Mouse (Mus musculus) stomach, postnatal 0 days (tissue): ENCODE data around the gene Gmppa. TPM values are rescaled to one million over a fixed set of nuclear protein-coding genes. Genes with fewer than 3 reads are reported as not detected.

Experiments used
- ATAC-seq: fragments of 200-750 bp; cut with Nextera tagmentation; 2 replicates; pipeline ENCODE4 v1.8.0; 2017; ENCODE audit not compliant: low FRiP score, low TSS enrichment
- DNase-seq: peaks from one replicate; pipeline ENCODE4 v3.0.0-alpha.2; 2016; ENCODE audit warnings: low spot score
- H3K27ac ChIP-seq: fragments of 300-500 bp; sonication (generic); replicated peaks from 2 replicates; pipeline ENCODE4 v1.5.1; 2014; ENCODE audit warnings: mild to moderate bottlenecking, control low read depth
- H3K27me3 ChIP-seq: fragments of 300-500 bp; sonication (generic); 2 replicates; pipeline ENCODE4 v1.6.1; 2014; ENCODE audit warnings: low read length; ENCODE audit not compliant: control insufficient read depth, insufficient read depth
- H3K36me3 ChIP-seq: fragments of 300-500 bp; sonication (generic); 2 replicates; pipeline ENCODE4 v1.6.1; 2014; ENCODE audit warnings: low read length, mixed read lengths; ENCODE audit not compliant: control insufficient read depth, insufficient read depth
- H3K4me1 ChIP-seq: fragments of 300-500 bp; sonication (generic); replicated peaks from 2 replicates; pipeline ENCODE4 v1.6.1; 2014; ENCODE audit warnings: antibody characterized with exemption; ENCODE audit not compliant: control insufficient read depth, insufficient read depth
- H3K4me2 ChIP-seq: fragments of 300-500 bp; sonication (generic); replicated peaks from 2 replicates; pipeline ENCODE4 v1.6.1; 2014; ENCODE audit warnings: low read depth, mild to moderate bottlenecking, control low read depth, moderate library complexity
- H3K4me3 ChIP-seq: fragments of 300-500 bp; sonication (generic); 2 replicates; pipeline ENCODE4 v1.5.1; 2014; ENCODE audit warnings: low read depth, low read length, control low read depth
- H3K9ac ChIP-seq: fragments of 300-500 bp; sonication (generic); 2 replicates; pipeline ENCODE4 v1.6.1; 2014; ENCODE audit warnings: mild to moderate bottlenecking, low read length, control low read depth, mixed read lengths
- H3K9me3 ChIP-seq: fragments of 300-500 bp; sonication (generic); 2 replicates; pipeline ENCODE4 v1.6.1; 2016; ENCODE audit warnings: low read length; ENCODE audit not compliant: control insufficient read depth
- CTCF ChIP-seq: IDR thresholded peaks from 2 replicates; pipeline ENCODE4 v1.5.1; 2016; ENCODE audit warnings: antibody characterized with exemption, low read depth, mild to moderate bottlenecking, moderate library complexity
- EP300 ChIP-seq: optimal IDR thresholded peaks from 2 replicates; pipeline ENCODE3; 2016; ENCODE audit warnings: antibody characterized with exemption
- WGBS: fragments of 180-500 bp; shearing (Covaris S2); extraction: QIAGEN DNeasy Blood & Tissue Kit; methylation state at CpG from one replicate; pipeline ENCODE4 v1.1.7; 2014; 5-methylcytosine and 5-hydroxymethylcytosine counted together
- polyA plus RNA-seq: library from polyadenylated mRNA; unstranded; fragments of >200 nt; fragmentation: Nextera tagmentation; extraction: Ambion mirVana; gene quantifications from 2 replicates; pipeline ENCODE4 v1.2.1, GENCODE M21; 2015

The Gmppa gene
- polyA plus RNA-seq, 1 experiment from 2014 or later, result 85.2 TPM

GRCm38 (mm10) chr1:75393139-75393538 is 42.6 kb upstream of the Gmppa start:
- peak; percentile 35; the same call in 1 of the 2 replicates for ATAC-seq
- Histone ChIP-seq H3K4me2 (no peak overlapping the region), H3K4me3 (no peak overlapping the region), H3K9ac (no peak overlapping the region), H3K27ac (peak overlapping the region; percentile 81), H3K27me3 (no peaks in the 10 kb centered on the region), H3K4me1 (no peaks in the 10 kb centered on the region), H3K36me3 (peaks cover 3% of the 10 kb centered on the region; the same call in 1 of the 2 replicates), H3K9me3 (no peaks in the 10 kb centered on the region)
- WGBS, result 38% methylated on average over 9 of the region's 9 CpGs
- TF ChIP-seq EP300 (no peak), CTCF (no peak)
- DNase-seq, result no peak

GRCm38 (mm10) chr1:75393846-75394245 is 41.9 kb upstream of the Gmppa start:
- H3K4me1 ChIP-seq, result peaks cover under 1% of the 10 kb centered on the region; the same call in 1 of the 2 replicates
- no peak overlapping the region for H3K9ac ChIP-seq
- WGBS, result 90% methylated on average over 3 of the region's 3 CpGs
- H3K9me3 ChIP-seq, result no peaks in the 10 kb centered on the region
- ATAC-seq (no peak), DNase-seq (no peak)
- no peaks in the 10 kb centered on the region for H3K36me3 ChIP-seq
- H3K27me3 ChIP-seq, result no peaks in the 10 kb centered on the region
- H3K4me2 ChIP-seq, result no peak overlapping the region
- TF ChIP-seq CTCF (no peak), EP300 (no peak)
- no peak overlapping the region for H3K4me3 ChIP-seq
- H3K27ac ChIP-seq, result peak overlapping the region; percentile 81

- H3K9ac ChIP-seq, result 0 out of 2 replicates have a peak overlapping the region, but pooled peaks have one; percentile 31
- ATAC-seq (peak; percentile 77), DNase-seq (peak; percentile 82)
- 8% methylated on average over 9 of the region's 9 CpGs for WGBS
- peak overlapping the region; percentile 88 for H3K27ac ChIP-seq
- H3K4me2 ChIP-seq, result no peak overlapping the region
- no peak overlapping the region for H3K4me3 ChIP-seq
- H3K27me3 ChIP-seq, result no peaks in the 10 kb centered on the region
- TF ChIP-seq EP300 (no peak), CTCF (peak; percentile 86)
- H3K9me3 ChIP-seq, result no peaks in the 10 kb centered on the region
- peaks cover 7% of the 10 kb centered on the region; the same call in 1 of the 2 replicates for H3K4me1 ChIP-seq
- H3K36me3 ChIP-seq, result no peaks in the 10 kb centered on the region
Measured at GRCm38 (mm10) chr1:75398761-75399402, 36.8 kb upstream of the Gmppa start.

- H3K4me2 ChIP-seq, result peak overlapping the region; percentile 39
- no peaks in the 10 kb centered on the region for H3K9me3 ChIP-seq
- ATAC-seq (peak; percentile 79), DNase-seq (peak; percentile 63)
- no peaks in the 10 kb centered on the region for H3K36me3 ChIP-seq
- H3K27me3 ChIP-seq, result no peaks in the 10 kb centered on the region
- peak overlapping the region; percentile 22; the same call in 1 of the 2 replicates for H3K4me3 ChIP-seq
- TF ChIP-seq CTCF (peak; percentile 14), EP300 (no peak)
- H3K27ac ChIP-seq, result peak overlapping the region; percentile 88
- peaks cover 7% of the 10 kb centered on the region; the same call in 1 of the 2 replicates for H3K4me1 ChIP-seq
- 13% methylated on average over 15 of the region's 15 CpGs for WGBS
- peak overlapping the region; percentile 50 for H3K9ac ChIP-seq
Measured at GRCm38 (mm10) chr1:75399755-75400492, 35.8 kb upstream of the Gmppa start.

- Histone ChIP-seq H3K4me3 (peak overlapping the region; percentile 22; the same call in 1 of the 2 replicates), H3K4me2 (peak overlapping the region; percentile 39), H3K9ac (peak overlapping the region; percentile 41), H3K9me3 (no peaks in the 10 kb centered on the region), H3K36me3 (no peaks in the 10 kb centered on the region; the same call in 1 of the 2 replicates), H3K27me3 (no peaks in the 10 kb centered on the region), H3K4me1 (peaks cover 7% of the 10 kb centered on the region; the same call in 1 of the 2 replicates), H3K27ac (peak overlapping the region; percentile 88)
- 44% methylated on average over 6 of the region's 6 CpGs for WGBS
- TF ChIP-seq CTCF (no peak), EP300 (no peak)
- ATAC-seq (no peak), DNase-seq (no peak)
Measured at GRCm38 (mm10) chr1:75400493-75401115, 35.1 kb upstream of the Gmppa start.
